Mouse (Mus musculus) erythroblast, adult 5-6 weeks (primary cell): Measurements from ENCODE around the gene Kctd4. TPM values are rescaled to one million over a fixed set of nuclear protein-coding genes. Genes with fewer than 3 reads are reported as not detected.
"Not testable (repeated sequence)": the region's sequence is repeated elsewhere in the genome, so short reads cannot be mapped to it uniquely, and the experiment has no call there.

Experiments
- ATAC-seq: replicated peaks from 2 replicates; pipeline ENCODE4 v1.8.0; 2016; ENCODE audit warnings: moderate number of reproducible peaks, mild to moderate bottlenecking, moderate TSS enrichment, inconsistent platforms; ENCODE audit not compliant: poor library complexity, low FRiP score, severe bottlenecking
- total RNA-seq, 2 experiments: library from RNA; stranded (forward) in 1 of 2; stranded (reverse) in 1 of 2; fragments of 150-400 nt in 1 of 2; fragments of 200-764, 138-1000 nt in 1 of 2; gene quantifications; 2 replicates each; pipeline versions ENCODE4 v1.2.3 to v1.2.4; 2015 to 2017; ENCODE audit warnings: low replicate concordance in 2 of 2

The Kctd4 gene
- total RNA-seq (2015; ENCODE audit: low replicate concordance) (not detected in 2 replicates), total RNA-seq (2017; ENCODE audit: low replicate concordance) (0.34 TPM in 1 of 2 replicates, not detected in the other)

- no peak for ATAC-seq
These were observed at the start of gene Kctd4 for GRCm38 (mm10) chr14:75954766-75955165. Kctd4 (plus strand) TSS chr14:75955009.

- ATAC-seq: no peak
These were observed 47.9 kb upstream of the Kctd4 start for GRCm38 (mm10) chr14:75906931-75907330.

DNA sequence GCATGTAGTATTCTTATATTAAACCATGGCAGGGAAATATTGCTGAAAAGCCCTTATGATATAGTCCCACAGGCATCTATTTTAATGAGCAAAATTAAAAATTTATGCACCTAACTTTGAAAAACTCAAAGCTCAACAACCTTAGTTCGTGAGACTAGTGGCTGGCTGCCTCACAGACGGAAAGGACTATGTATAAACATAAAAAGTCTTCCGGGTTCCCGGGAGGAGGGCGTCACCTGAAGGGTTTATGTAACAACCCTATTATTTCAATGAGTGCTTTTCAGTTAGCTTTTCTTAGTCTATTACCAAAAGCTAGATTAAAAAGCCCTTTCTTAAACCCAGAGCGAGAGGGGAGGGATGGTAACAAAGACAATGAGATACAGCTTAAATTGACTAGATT, 42.8 kb upstream of the Kctd4 start:
- no peak for ATAC-seq

DNA sequence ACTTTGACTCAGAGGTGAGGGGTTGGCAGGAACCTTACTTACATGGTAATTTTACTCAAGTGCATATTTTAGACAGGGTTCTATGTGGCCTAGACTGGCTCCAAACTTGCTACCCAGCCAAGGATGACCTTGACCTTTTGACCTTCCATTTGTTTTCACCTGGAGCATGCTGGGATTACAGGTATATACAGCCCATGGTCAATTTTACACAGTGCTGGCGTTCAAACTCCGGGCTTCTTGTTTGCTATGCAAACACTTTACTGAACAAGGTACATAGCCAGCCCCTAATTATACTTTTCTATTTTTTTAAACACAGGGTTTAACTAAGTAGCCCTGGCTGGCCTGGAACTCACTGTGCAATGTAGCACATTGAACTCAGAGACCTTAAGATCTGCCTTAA, 42.1 kb upstream of the Kctd4 start:
- no peak for ATAC-seq

GRCm38 (mm10) chr14:75923314-75924052, 31.3 kb upstream of the Kctd4 start:
- no peak for ATAC-seq

DNA sequence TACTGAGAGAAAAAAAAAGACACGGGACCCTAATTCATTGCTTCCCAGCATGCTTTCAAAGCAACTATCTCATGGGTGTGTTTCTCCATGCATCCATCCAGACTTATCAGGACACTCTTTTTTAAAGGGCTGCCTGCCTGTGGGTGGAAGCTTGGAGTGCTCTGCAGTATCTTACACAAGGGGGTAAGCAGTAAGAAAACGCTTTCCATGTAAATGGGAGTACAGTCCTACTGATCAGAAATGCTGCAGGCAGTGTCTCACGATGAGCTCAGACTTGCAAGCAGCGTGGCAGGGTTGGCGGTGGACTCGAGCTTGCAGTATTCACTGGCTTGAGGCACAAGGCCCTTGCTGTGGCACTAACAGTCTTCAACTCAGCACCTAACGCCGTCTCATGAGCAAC, 25.1 kb upstream of the Kctd4 start:
- not testable (repeated sequence) for ATAC-seq

- ATAC-seq: no peak
These were observed 23.5 kb upstream of the Kctd4 start for GRCm38 (mm10) chr14:75931266-75931665.

- ATAC-seq: no peak
These were observed 20.4 kb upstream of the Kctd4 start for GRCm38 (mm10) chr14:75934359-75934758.

DNA sequence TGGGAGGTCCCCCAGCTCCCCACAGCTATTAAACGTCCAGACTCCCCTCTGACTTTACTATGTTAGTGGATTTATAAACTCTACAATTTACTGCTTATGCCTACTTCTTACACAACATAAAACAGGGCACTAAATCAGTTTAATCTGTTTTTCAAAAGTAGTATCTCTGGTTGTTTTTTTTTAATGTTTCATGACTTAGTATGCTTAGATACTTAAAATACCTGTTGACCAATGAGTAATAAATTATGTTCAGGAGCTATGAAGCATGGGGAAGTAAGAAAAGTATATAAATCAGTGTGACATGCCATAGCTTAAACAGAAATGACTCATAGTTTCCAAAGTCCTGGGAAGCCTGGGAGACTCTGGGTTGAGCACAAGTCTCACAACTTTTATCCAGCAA, 17.1 kb upstream of the Kctd4 start:
- ATAC-seq: no peak

DNA sequence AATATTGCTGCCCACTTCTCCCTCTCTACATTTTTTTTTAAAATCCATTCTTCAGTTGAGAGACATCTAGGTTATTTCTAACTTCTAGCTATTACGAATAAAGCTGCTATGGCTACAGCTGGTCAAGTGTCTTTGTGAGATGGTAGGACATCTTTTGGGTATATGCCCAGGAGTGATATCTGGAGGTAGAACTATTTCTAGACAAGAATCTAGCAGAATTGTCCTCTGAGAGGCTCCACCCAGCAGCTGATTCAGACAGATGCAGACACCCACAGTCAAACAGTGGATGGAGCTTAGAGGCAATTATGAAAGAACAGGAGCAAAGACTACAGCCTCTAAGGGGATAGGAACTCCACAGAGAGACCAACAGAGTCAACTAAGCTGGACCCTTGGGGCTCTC, 13.3 kb upstream of the Kctd4 start:
- no peak for ATAC-seq

- no peak for ATAC-seq
These were observed 12.4 kb upstream of the Kctd4 start for GRCm38 (mm10) chr14:75942365-75942764.

DNA sequence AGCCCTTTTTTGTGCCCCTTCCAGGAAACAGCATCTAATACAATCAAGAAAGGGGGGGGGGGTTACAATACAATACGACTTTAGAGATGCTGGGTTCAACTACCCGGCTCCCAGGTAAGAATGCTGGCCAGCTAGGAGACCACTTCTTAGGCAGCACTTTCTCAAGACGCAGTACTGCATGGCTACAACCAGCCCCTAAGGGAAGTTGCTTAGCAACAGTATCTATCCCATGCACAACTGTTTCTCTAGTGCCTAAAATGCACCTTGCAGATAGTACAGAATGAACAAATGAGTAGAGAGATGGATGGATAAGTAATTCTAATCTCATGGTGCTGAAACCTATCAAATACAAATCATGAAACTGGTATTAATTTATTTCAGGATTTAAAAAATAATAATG, 7.1 kb upstream of the Kctd4 start:
- no peak for ATAC-seq

- no peak for ATAC-seq
These were observed 1.8 kb upstream of the Kctd4 start for GRCm38 (mm10) chr14:75953011-75953410.

- ATAC-seq: no peak
These were observed 7.4 kb downstream of the Kctd4 start for GRCm38 (mm10) chr14:75962250-75962649.

DNA sequence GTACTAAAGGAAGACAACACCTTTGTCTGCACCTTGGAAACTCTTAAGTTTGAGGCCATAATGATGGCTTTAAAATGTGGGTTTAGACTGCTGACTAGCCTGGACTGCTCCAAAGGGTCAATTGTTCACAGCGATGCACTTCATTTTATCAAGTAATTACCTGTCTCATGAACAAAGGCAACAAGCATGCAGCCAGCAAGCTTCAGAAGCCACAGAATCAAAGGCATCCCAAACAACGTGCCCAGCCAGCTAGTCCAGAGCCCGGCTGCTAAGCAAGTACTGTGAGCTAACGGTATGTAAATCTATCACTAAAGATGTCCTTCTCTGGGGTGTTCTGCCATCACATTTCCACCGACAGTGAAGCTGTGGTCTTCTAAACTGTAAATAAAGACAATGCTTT, 8.4 kb downstream of the Kctd4 start:
- no peak for ATAC-seq

- ATAC-seq: no peak
These were observed 9.2 kb downstream of the Kctd4 start for GRCm38 (mm10) chr14:75964000-75964399.

- ATAC-seq: no peak
These were observed 9.6 kb downstream of the Kctd4 start for GRCm38 (mm10) chr14:75964433-75964832.

DNA sequence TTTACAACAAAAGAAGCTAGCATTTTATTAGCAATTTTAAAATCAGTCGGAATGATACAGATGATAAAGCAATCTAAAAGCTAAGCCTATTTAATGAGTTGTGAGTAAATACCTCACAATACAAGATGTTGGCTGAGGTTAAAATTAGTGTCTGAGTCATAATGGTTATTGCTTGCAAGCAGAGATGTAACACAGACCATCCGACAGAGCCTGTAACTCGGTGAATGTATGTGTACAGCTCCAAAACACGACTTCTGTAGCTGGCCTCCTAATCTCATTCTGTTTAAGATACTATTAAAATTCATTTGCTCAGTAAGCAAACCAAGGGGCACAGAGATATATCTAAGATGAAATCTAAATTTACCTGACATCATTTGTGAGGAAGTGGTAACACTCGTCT, 12.5 kb downstream of the Kctd4 start:
- ATAC-seq: no peak

GRCm38 (mm10) chr14:75976107-75976506, 21.3 kb downstream of the Kctd4 start:
- ATAC-seq: no peak

GRCm38 (mm10) chr14:75981231-75981630, 26.4 kb downstream of the Kctd4 start:
- ATAC-seq: no peak

GRCm38 (mm10) chr14:75983891-75984290, 29.1 kb downstream of the Kctd4 start:
- ATAC-seq: no peak

GRCm38 (mm10) chr14:75985112-75985511, 30.3 kb downstream of the Kctd4 start:
- no peak for ATAC-seq
